Mouse (Mus musculus) liver, postnatal 0 days (tissue): ENCODE results near the gene Phactr2. TPM values are rescaled to one million over a fixed set of nuclear protein-coding genes. Genes with fewer than 3 reads are reported as not detected.

Source experiments
- ATAC-seq: fragments of 200-750 bp; cut with Nextera tagmentation; 2 replicates; pipeline ENCODE4 v1.8.0; 2017; ENCODE audit warnings: mild to moderate bottlenecking, moderate library complexity
- DNase-seq: peaks from one replicate; pipeline ENCODE4 v3.0.0-alpha.2; 2016
- H3K27ac ChIP-seq: fragments of 300-500 bp; sonication (generic); 2 replicates; pipeline ENCODE4 v1.5.1; 2014; ENCODE audit warnings: antibody characterized with exemption, moderate library complexity, mild to moderate bottlenecking, low read depth
- H3K27me3 ChIP-seq: fragments of 300-500 bp; sonication (generic); 2 replicates; pipeline ENCODE4 v1.6.1; 2014; ENCODE audit warnings: low read length, control low read depth, mixed read lengths; ENCODE audit not compliant: insufficient read depth
- H3K36me3 ChIP-seq: fragments of 300-500 bp; sonication (generic); replicated peaks from 2 replicates; pipeline ENCODE4 v1.6.1; 2014; ENCODE audit warnings: mild to moderate bottlenecking, control low read depth, low read length, moderate library complexity, mixed read lengths; ENCODE audit not compliant: insufficient read depth
- H3K4me1 ChIP-seq: fragments of 300-500 bp; sonication (generic); 2 replicates; pipeline ENCODE4 v1.6.1; 2014; ENCODE audit warnings: antibody characterized with exemption, mild to moderate bottlenecking, control low read depth; ENCODE audit not compliant: insufficient read depth
- H3K4me2 ChIP-seq: fragments of 300-500 bp; sonication (generic); 2 replicates; pipeline ENCODE4 v1.6.1; 2014; ENCODE audit warnings: low read depth, mild to moderate bottlenecking, low read length, moderate library complexity, mixed read lengths
- H3K4me3 ChIP-seq: fragments of 300-500 bp; sonication (generic); 2 replicates; pipeline ENCODE4 v1.5.1; 2014; ENCODE audit warnings: low read depth, low read length
- H3K9ac ChIP-seq: fragments of 300-500 bp; sonication (generic); replicated peaks from 2 replicates; pipeline ENCODE4 v1.6.1; 2014; ENCODE audit warnings: mild to moderate bottlenecking, moderate library complexity
- H3K9me3 ChIP-seq: fragments of 300-500 bp; sonication (generic); 2 replicates; pipeline ENCODE4 v1.6.1; 2016; ENCODE audit warnings: mild to moderate bottlenecking, control low read depth, low read length, mixed read lengths
- CTCF ChIP-seq: sonication (generic); IDR thresholded peaks from 2 replicates; pipeline ENCODE4 v1.5.1; 2016; ENCODE audit warnings: antibody characterized with exemption, low read depth
- EP300 ChIP-seq: IDR thresholded peaks from 2 replicates; pipeline ENCODE4 v1.6.1; 2016; ENCODE audit warnings: antibody characterized with exemption, low read depth, mild to moderate bottlenecking
- WGBS: fragments of 180-500 bp; shearing (Covaris S2); extraction: QIAGEN DNeasy Blood & Tissue Kit; methylation state at CpG from one replicate; pipeline ENCODE4 v1.1.7; 2014; ENCODE audit not compliant: insufficient replicate concordance; 5-methylcytosine and 5-hydroxymethylcytosine counted together
- polyA plus RNA-seq: library from polyadenylated mRNA; unstranded; fragments of >200 nt; fragmentation: Nextera tagmentation; extraction: Ambion mirVana; gene quantifications from 2 replicates; pipeline ENCODE4 v1.2.1, GENCODE M21; 2015

Gene Phactr2
- polyA plus RNA-seq, 1 experiment from 2014 or later: 4.9 TPM

DNA sequence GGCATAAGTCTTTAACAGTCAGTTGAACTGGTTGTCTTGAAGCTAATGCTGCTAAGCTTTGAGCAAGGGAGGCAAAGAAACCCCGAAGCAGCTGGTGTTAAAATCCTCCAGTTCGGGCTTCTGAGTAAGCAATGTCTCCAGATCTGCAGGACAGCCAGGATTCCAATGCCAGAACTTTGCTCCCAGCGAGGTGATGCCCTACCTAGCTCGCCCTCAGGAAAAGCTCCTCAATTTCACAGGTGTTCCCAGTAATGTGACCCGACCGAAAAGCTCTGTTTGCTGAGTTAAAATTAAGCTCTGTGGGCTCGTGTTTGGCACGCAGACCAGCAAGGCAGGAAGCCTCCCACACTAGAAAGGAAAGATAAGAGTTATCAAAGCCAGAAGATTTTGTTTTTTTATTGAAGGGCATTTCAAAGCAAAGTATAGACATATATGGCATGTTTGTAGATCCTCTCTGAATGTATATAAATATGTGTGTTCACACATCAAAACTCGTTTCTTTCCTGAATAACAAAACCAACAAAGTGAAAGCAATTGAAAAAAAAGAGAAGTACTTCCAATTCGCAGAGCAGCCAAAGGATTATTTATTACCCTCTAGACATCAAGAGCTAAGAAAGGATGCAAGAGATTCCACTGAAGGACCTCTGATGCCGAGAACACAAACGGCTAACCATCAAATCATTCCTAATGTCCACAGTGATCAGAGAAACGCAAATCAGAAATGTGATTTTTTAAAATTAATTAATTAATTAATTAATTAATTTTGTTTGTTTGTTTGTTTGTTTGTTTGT lies 20.8 kb downstream of the Phactr2 start:
- no peaks in the 10 kb centered on the region for H3K9me3 ChIP-seq
- 19% methylated on average over 13 of the region's 13 CpGs for WGBS
- H3K36me3 ChIP-seq: no peaks in the 10 kb centered on the region
- H3K27me3 ChIP-seq: no peaks in the 10 kb centered on the region
- H3K9ac ChIP-seq: no peak overlapping the region
- no peak overlapping the region for H3K27ac ChIP-seq
- H3K4me3 ChIP-seq: no peak overlapping the region
- TF ChIP-seq EP300: no peak
- TF ChIP-seq CTCF: no peak
- peak overlapping the region; percentile 59 for H3K4me2 ChIP-seq
- DNase-seq (no peak), ATAC-seq (no peak)
- no peaks in the 10 kb centered on the region for H3K4me1 ChIP-seq

DNA sequence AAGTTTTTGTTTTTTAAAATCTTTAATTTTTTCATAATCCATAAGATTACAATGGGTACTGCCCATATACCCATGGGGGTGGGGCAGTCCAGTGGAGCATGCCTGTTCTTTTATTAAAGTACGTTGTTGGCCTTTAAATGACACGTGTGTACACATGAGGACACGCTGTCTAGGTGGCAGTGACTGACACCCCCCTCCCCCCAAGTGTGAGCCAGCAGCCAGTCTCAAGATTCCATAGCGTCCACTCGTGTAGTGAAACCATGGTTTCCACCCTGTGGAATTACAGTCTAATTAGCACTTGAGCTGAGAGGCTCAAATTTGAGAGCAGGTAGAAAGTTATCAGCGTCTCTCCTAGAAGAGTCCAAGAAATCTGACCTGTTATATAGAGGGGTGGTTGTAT lies 22.6 kb downstream of the Phactr2 start:
- no peaks in the 10 kb centered on the region for H3K27me3 ChIP-seq
- TF ChIP-seq EP300 (no peak), CTCF (no peak)
- DNase-seq (no peak), ATAC-seq (no peak)
- H3K4me2 ChIP-seq: no peak overlapping the region
- H3K4me1 ChIP-seq: peaks cover 2% of the 10 kb centered on the region; the same call in 1 of the 2 replicates
- no peak overlapping the region for H3K27ac ChIP-seq
- no peaks in the 10 kb centered on the region for H3K36me3 ChIP-seq
- 72% methylated on average over 6 of the region's 6 CpGs for WGBS
- H3K9ac ChIP-seq: no peak overlapping the region
- H3K9me3 ChIP-seq: no peaks in the 10 kb centered on the region
- no peak overlapping the region for H3K4me3 ChIP-seq

DNA sequence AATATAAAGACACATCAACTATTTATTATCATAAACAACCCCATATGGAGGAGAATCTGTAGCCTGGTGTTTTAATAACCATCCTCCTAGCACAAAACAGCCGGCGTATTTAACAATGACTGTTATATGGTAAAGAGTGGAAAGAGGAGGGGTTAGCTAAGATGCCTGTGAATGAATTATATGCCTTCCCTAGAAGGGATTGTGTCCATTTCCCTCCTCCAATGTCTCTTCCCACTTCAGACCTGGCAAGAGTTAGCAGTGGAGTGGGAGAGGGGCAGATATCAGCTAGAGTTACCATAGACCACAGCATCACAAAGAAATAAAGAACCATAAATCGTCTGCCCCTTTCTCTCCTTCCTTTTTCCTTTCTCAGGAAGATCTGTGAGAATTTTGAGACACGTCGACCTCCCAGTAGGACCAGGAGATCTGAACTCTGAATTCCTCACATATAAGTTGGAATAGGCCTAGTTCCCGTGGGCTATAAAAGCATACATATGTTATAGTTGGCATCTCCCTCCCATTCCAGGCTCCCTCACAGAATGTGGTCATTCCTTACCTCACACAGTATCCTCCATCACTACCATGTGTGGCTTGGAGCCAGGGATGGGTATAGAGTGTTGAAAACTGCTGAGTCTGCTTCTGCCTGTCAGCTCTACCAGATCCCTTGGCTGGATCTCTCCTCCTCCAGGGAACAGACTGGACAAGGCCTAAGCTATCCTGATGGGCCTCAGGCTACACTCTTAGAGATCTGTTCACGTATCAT lies 25.7 kb downstream of the Phactr2 start:
- H3K9me3 ChIP-seq: no peaks in the 10 kb centered on the region
- H3K4me2 ChIP-seq: no peak overlapping the region
- TF ChIP-seq CTCF (no peak), EP300 (no peak)
- no peaks in the 10 kb centered on the region for H3K27me3 ChIP-seq
- H3K36me3 ChIP-seq: no peaks in the 10 kb centered on the region
- H3K9ac ChIP-seq: no peak overlapping the region
- H3K27ac ChIP-seq: no peak overlapping the region
- no peak for ATAC-seq
- no peak overlapping the region for H3K4me3 ChIP-seq
- peaks cover 9% of the 10 kb centered on the region for H3K4me1 ChIP-seq
- peak; percentile 2 for DNase-seq
- 69% methylated on average over 7 of the region's 7 CpGs for WGBS

DNA sequence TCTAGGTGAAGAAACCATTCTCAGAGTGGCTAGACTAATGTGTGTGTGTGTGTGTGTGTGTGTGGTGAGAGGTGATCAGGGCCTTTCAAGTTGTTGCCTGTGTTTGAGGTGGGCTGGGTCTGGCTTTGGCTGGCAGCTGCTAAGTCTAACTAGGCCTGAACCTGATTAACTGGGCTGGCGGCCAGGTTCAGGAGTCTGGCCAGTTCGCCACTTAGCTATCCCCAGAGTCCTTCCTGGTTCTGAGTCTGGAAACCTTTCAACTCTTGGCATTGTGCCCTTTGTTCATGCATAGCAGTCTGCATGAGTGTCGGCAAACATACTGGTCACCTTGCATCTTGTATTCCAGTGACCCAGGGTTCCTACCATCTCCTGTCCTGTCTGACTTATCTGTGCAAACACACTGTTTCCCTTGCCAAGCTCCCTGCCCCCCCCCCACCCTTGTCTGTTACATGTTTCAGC lies 27.4 kb downstream of the Phactr2 start:
- H3K4me3 ChIP-seq: no peak overlapping the region
- no peaks in the 10 kb centered on the region for H3K27me3 ChIP-seq
- no peak overlapping the region for H3K9ac ChIP-seq
- H3K36me3 ChIP-seq: no peaks in the 10 kb centered on the region
- peaks cover 9% of the 10 kb centered on the region for H3K4me1 ChIP-seq
- DNase-seq: peak; percentile 43
- no peaks in the 10 kb centered on the region for H3K9me3 ChIP-seq
- TF ChIP-seq EP300: no peak
- no peak for TF ChIP-seq CTCF
- ATAC-seq: peak; percentile 49
- 34% methylated on average over 3 of the region's 3 CpGs for WGBS
- H3K27ac ChIP-seq: no peak overlapping the region
- H3K4me2 ChIP-seq: no peak overlapping the region

DNA sequence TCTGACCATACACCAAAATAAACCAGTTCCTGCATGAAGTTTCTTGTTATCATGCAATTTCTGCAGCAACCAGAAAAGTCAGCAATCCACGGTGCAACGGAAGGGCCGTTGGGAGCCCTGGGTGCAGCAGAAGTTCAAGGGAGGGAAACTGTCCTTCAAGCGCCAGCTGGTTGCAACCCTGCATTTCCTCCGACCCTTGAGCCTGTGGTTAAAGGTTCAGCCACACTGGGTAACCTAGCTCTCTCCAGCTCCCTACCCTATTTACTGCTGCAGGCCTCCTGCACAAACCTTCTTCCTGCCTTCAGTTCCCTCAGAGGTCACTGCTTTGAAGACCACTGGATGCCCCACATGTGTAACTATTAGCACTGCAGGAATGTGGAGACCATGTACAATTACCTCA lies 30.0 kb downstream of the Phactr2 start:
- H3K27me3 ChIP-seq: no peaks in the 10 kb centered on the region
- 0 out of 2 replicates have a peak overlapping the region, but pooled peaks have one; percentile 18 for H3K4me2 ChIP-seq
- WGBS: 26% methylated on average over 5 of the region's 5 CpGs
- TF ChIP-seq CTCF (no peak), EP300 (no peak)
- H3K9ac ChIP-seq: no peak overlapping the region
- H3K36me3 ChIP-seq: no peaks in the 10 kb centered on the region
- peaks cover 9% of the 10 kb centered on the region for H3K4me1 ChIP-seq
- H3K9me3 ChIP-seq: no peaks in the 10 kb centered on the region
- H3K27ac ChIP-seq: no peak overlapping the region
- H3K4me3 ChIP-seq: no peak overlapping the region
- ATAC-seq: no peak
- DNase-seq: no peak

DNA sequence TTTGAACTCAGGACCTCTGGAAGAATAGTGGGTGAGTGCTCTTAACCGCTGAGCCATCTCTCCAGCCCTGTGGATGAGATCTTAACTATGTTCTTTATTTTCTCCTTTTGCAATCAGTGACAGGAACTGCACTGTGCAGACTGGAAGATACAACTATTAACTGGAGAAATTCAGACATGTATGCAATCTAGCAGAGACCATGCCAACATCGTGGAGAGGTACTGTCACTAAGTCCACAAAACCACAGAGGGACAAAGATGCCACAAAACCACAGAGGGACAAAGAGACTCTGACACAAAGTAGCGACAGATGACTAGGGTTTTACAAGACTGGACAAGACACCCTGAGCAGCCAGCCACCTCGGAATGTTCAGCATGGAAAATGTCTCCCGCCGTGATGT lies 30.6 kb downstream of the Phactr2 start:
- no peaks in the 10 kb centered on the region for H3K36me3 ChIP-seq
- H3K4me3 ChIP-seq: no peak overlapping the region
- no peaks in the 10 kb centered on the region for H3K27me3 ChIP-seq
- no peak overlapping the region for H3K27ac ChIP-seq
- TF ChIP-seq CTCF (no peak), EP300 (no peak)
- peaks cover 9% of the 10 kb centered on the region for H3K4me1 ChIP-seq
- ATAC-seq: no peak
- DNase-seq: peak; percentile 4
- H3K9ac ChIP-seq: no peak overlapping the region
- H3K9me3 ChIP-seq: no peaks in the 10 kb centered on the region
- 0 out of 2 replicates have a peak overlapping the region, but pooled peaks have one; percentile 18 for H3K4me2 ChIP-seq
- WGBS: 51% methylated on average over 6 of the region's 6 CpGs
